Mouse (Mus musculus) layer of hippocampus, adult 6 months (tissue): ENCODE results near the gene Kbtbd6. TPM values are rescaled to one million over a fixed set of nuclear protein-coding genes. Genes with fewer than 3 reads are reported as not detected.

Experiments
- long read RNA-seq, 2 experiments: library from polyadenylated mRNA; unstranded; transcript quantifications; one replicate each; pipeline ENCODE4 v2.0.0; 2019 to 2020
- polyA plus RNA-seq: library from polyadenylated mRNA; unstranded; fragments of <200 nt; fragmentation: Nextera tagmentation; gene quantifications from 2 replicates; pipeline ENCODE4 v1.2.3, GENCODE M21; 2021

The Kbtbd6 gene
- 0.78 and 0.94 TPM in 2 replicates for polyA plus RNA-seq
- long read RNA-seq, experiment 1, partial matches to known transcripts: 0 of 1 reads
- long read RNA-seq, experiment 1, other reads (novel, unspliced or antisense): 0 of 1 reads
- long read RNA-seq, experiment 2: 0 reads

GRCm38 (mm10) chr14:79451681-79452590 lies at the start of gene Kbtbd6:
Gene Kbtbd6 (plus strand): TSS chr14:79451835.

GRCm38 (mm10) chr14:79425979-79426729 lies 25.5 kb upstream of the Kbtbd6 start, which contains the start of gene Kbtbd7:
Gene Kbtbd7 (plus strand): TSS chr14:79426511.

GRCm38 (mm10) chr14:79480624-79481338 lies 29.1 kb downstream of the Kbtbd6 start, which contains the start of gene Elf1:
Gene Elf1 (plus strand): TSS chr14:79481194.

GRCm38 (mm10) chr14:79481339-79482151 lies 29.9 kb downstream of the Kbtbd6 start, which contains the start of gene Wbp4:
Gene Wbp4 (minus strand): TSS chr14:79481520.

Other genes starting within 250 kb of the Kbtbd6 start
- not detected in 2 replicates for gene Zfp957, start 204.5 kb upstream of the Kbtbd6 start, polyA plus RNA-seq
- gene Rgcc, start 150.2 kb upstream of the Kbtbd6 start, polyA plus RNA-seq: 138 and 142 TPM in 2 replicates
- 6.5 and 6.8 TPM in 2 replicates for gene Naa16, start 61.1 kb upstream of the Kbtbd6 start, polyA plus RNA-seq
- 10.7 and 11.3 TPM in 2 replicates for gene Mtrf1, start 54.1 kb upstream of the Kbtbd6 start, polyA plus RNA-seq
- gene Kbtbd7, start 25.3 kb upstream of the Kbtbd6 start, polyA plus RNA-seq: 11.2 and 14.2 TPM in 2 replicates
- 1.3 TPM in 2 replicates for gene Elf1, start 29.4 kb downstream of the Kbtbd6 start, polyA plus RNA-seq
- 30.6 and 30.8 TPM in 2 replicates for gene Wbp4, start 29.7 kb downstream of the Kbtbd6 start, polyA plus RNA-seq
- 131 and 146 TPM in 2 replicates for gene Sugt1, start 135.9 kb downstream of the Kbtbd6 start, polyA plus RNA-seq
- 6.2 and 6.8 TPM in 2 replicates for gene Cnmd, start 210.3 kb downstream of the Kbtbd6 start, polyA plus RNA-seq